Mouse (Mus musculus): ENCODE results near the gene Rgn.

Gene Rgn

DNA sequence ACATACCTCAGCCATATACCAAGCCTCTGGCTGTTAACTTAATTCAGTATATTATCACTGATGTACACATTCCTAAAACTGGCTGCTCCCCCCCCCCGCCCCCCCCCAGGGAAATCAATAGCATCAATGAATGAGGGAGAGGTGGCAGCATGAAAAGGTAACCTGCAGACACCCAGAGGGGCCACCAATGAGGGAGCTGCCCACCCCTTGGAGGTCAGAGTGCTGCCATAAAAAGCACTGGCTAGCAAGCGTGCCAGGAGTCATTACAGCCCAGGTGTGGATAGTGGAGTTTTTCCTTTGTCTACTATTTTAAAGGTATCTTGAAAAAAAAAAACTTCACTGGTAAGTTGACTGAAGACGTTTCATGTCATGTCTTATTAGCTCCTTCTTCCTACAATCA lies at the start of gene Rgn:
Rgn (plus strand) TSS at position 256 of the 400 bp plus-strand sequence.
- no peak for TF ChIP-seq GATA4 (IDR thresholded peaks at IDR 0.05; ENCODE audit: insufficient replicate concordance, low read length)

DNA sequence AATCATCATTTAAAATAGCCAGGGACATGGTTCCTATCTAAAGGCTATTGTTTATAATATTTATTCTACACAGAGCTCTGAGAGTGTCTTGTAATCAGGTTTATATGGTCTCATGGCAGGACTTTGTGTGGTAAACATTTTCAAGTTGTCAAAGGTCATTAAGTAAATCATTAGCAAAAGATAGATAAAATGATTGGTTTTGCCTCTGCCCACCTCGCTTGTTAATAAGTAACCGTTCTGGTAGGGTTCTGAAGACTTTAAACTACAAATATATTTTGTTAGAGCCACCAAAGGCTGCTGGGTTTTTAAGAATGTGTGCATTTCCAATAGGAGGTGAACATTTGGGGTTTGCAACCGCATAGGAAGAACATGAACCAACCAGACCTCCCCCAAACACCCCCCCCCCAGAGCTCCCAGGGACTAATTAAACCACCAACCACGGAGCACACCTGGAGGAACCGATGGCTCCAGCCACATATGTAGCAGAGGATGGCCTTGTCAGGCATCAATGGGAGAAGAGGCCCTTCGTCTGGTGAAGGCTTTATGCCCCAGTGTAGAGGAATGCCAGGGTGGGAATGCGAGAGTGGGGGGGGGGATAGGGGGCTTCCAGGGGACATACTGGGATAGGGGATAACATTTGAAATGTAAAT lies 29.2 kb upstream of the Rgn start:
- no peak for TF ChIP-seq GATA4 (IDR thresholded peaks at IDR 0.05; ENCODE audit: insufficient replicate concordance, low read length)

DNA sequence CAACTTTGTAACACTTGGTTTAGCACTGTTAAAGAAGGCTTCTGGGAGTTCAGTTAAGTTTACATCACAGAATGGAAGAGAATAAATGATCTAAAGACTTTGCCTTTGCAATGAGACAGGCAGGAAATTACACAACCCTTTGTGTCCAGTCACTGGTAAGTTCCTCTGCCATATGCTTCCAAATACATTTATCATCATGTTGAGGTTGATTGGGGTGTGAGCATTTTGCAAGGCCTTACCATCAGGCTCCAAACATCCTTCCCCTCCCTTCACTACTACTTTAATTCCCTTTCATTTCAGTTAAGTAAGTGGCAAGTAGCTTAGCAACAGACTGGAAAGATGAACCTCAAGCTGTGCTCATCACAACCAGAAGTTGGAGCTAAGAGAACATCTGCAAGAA lies 28.0 kb upstream of the Rgn start:
- TF ChIP-seq GATA4 (IDR thresholded peaks at IDR 0.05; ENCODE audit: insufficient replicate concordance, low read length), result no peak

DNA sequence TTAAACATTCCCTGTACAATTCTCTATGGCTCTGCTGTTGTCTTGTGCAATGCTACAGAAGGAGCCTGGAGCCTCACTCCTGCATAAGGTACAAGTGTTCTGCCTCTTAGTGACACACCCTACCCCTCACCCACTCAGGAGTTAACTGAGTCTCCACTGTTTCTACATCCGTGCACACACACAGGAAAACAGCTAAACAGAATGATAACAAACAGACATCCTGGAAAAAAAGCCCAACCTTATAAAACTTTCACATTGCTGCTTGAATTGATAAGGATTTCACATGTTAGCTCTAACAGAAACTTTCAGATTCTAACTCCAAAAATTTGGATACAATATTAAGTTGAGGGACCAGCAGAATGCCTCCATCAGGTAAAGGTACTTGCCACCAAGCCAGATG lies 17.0 kb upstream of the Rgn start:
- no peak for TF ChIP-seq GATA4 (IDR thresholded peaks at IDR 0.05; ENCODE audit: insufficient replicate concordance, low read length)

DNA sequence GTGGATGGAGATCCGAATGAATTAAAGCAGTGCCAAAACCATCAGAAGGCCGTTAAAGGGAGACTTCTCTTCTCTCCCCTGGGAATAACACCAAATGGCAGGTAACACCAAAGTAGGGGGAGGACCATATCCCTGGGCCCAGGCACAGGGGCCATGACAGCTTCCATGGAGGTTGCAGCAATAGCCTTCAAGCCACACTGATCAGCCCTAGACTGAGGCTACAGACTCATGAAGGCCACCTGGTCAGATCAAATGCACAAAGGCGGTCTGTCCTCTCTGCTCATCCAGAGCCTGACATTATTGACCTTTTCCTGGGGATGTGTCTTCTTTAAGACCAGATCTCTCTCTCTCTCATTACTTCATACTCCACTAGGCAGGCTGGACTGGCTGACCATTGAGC lies 5.7 kb upstream of the Rgn start:
- no peak for TF ChIP-seq GATA4 (IDR thresholded peaks at IDR 0.05; ENCODE audit: insufficient replicate concordance, low read length)

DNA sequence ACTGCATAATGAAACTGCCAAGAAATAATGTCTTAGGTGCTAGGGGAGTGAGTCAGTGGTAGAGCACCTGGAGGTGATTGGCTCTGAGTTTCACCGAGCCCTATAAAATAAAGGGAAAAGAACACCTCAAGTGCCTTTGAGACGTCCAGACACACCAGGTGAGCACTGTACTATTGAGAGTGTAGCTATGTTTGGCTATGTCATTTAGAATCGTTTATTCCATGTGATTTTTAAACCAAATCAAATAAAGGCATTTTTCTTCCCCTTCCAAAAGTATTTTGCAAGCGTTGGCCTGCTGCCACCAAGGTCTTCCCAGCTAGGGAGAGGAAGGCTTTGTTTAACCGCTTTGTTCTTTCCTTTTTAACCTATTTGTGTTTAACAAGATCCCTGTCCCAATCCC lies 2.0 kb upstream of the Rgn start:
- TF ChIP-seq GATA4 (IDR thresholded peaks at IDR 0.05; ENCODE audit: insufficient replicate concordance, low read length), result no peak

DNA sequence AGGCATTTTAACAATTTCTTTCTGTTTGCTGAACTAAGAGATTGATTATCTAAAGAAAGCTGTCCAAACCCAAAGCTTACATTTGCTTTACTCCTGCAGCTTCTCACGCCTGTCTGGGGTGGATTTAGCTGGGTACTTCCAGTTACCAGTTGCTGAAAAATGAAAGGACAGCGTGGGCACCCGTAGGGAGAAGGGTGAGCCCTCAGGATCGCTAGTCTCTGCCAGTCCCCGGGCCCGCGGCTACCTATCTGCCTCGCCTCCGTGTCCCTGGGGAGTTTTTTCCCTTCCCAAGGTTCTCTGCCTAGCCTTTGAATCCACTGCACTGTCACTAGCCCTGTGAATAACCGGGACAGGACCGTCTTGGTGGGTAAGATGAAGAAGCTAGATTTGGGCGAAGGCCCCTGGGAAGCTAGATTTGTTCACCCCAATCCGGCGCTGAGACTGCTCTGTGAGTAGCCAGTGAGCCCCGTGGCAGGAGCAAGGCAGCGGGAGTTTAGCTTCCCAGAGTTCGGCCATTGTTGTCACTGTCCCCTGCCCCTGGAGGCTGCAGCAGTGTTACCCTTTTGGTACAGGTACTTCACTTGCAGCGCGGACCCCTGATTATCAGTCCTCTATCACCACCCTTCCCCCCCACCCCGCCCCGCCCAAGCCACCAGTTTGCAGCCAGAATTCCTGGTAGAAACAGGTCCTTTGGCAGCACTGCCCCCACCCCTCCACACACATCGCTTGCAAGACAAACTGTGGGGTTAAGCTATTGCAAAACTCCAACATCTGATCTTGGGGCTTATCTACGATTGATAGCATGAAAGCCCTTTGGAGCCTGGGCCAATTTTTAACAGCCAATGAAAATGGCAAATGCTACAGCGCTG lies 1.3 kb upstream of the Rgn start:
- TF ChIP-seq GATA4 (IDR thresholded peaks at IDR 0.05; ENCODE audit: insufficient replicate concordance, low read length), result peak; percentile 81

DNA sequence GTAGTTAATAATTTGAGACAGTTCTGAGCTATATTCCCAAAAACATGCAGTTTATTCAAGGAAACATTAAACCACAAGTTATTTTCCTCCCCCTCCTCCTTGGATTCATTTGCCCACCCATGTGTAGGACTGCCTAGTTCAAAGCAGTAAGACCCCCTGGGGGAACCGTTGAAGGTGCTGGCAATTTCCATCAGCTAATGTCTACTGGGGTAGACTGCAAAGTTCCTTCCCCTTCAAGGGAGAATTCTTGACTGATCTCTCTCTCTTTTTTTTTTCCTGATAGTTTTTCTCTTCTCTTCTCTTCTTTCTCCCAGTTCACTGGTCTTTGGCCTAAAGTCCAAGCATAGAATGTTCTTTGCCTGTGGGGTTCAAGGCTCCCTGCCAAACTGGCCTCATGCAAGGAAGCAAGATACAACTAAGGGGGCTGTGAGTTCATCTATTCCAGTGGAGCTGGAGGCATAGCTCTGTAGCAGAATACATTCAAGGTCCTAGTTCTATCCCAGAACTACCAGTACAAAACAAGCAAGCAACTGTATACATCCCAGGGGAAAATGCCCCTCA lies 627 bp upstream of the Rgn start:
- TF ChIP-seq GATA4 (IDR thresholded peaks at IDR 0.05; ENCODE audit: insufficient replicate concordance, low read length), result no peak

DNA sequence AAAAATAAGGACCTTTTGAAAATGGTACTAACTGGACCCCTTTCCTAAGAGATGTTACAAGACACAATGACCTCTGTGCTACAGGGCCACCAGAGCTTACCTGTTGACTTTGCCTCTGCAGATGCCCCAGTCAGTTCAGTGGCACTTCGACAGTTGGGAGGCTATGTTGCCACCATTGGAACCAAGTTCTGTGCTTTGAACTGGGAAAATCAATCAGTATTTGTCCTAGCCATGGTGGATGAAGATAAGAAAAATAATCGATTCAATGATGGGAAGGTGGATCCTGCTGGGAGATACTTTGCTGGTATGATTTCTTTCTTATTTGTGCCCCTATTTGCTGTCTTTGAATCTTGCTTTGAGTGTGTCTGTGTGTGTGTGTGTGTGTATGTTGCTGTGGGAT lies 2.6 kb downstream of the Rgn start:
- TF ChIP-seq GATA4 (IDR thresholded peaks at IDR 0.05; ENCODE audit: insufficient replicate concordance, low read length), result peak; percentile 85; the same call in 1 of the 2 replicates

DNA sequence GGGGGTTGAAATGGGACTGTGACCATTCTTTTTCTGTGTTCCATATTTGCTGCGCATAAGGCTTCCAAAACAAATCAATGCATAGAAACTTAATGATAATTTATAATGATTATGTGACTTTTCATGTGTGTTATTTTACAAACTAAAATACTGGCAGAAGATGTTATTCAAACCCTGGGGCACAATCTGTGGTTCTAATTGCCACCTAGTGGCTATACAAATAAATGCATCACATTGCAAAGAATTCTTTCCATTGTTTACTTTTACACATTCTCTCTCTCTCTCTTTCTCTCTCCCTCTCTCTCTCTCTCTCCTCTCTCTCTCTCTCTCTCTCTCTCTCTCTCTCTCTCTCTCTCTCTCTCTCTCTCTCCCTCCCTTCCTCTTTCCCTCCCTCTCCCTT lies 12.3 kb downstream of the Rgn start:
- no peak for TF ChIP-seq GATA4 (IDR thresholded peaks at IDR 0.05; ENCODE audit: insufficient replicate concordance, low read length)

DNA sequence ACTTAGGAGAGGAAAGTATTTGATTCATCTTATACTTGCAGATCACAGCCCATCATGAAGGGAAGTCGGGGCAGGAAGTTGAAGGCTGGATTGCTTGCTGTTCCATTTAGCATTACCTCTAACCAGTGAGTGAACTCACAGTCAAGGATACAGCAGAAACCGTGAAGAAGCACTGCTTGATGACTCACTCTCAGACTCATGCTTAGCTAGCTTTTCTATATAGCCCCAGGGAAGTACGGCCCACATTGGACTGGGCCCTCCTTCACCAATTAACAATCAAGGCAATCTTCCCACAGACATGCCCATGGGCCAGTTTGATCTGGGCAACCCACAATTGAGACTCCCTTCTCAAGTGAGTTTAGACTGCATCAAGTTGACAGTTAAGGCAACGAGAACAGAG lies 14.4 kb downstream of the Rgn start:
- no peak for TF ChIP-seq GATA4 (IDR thresholded peaks at IDR 0.05; ENCODE audit: insufficient replicate concordance, low read length)

DNA sequence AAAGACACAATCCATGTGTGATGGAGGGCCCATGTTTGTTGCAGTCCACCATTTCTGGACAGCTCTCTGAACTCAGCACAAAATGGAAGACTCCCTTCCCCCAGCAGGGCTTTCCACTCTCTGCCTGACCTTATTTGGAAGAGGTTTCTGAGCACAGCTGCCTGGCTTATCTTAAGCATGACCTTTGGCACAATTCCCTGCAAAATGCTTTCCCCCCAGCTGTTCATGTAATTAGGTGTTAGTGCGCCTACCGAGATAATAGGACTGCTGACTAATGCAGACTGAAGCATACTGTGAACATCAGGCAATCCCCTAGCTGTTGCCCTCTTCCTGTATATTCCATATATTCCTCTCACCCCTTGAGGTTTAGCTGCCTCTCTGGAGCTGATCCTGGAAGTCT lies 21.4 kb downstream of the Rgn start:
- TF ChIP-seq GATA4 (IDR thresholded peaks at IDR 0.05; ENCODE audit: insufficient replicate concordance, low read length), result no peak

DNA sequence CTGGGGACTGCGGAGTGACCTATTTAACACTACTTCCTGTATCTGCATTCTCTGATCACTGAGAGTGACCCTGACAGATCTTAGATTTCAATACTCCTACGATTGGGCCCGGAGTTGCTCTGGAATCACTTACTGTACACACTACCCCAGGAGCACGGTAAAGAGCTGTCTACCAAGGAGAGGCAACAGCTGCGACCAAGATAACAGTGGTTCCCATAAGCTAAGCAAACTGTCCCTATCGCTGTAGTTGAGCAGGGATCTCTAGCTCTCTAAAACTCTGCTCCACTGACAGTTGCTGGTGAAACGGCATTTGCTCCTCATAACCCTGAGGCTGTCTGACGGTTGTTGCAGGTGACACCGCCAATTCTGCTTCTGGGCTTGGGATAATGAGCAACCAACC lies 23.1 kb downstream of the Rgn start:
- no peak for TF ChIP-seq GATA4 (IDR thresholded peaks at IDR 0.05; ENCODE audit: insufficient replicate concordance, low read length)

DNA sequence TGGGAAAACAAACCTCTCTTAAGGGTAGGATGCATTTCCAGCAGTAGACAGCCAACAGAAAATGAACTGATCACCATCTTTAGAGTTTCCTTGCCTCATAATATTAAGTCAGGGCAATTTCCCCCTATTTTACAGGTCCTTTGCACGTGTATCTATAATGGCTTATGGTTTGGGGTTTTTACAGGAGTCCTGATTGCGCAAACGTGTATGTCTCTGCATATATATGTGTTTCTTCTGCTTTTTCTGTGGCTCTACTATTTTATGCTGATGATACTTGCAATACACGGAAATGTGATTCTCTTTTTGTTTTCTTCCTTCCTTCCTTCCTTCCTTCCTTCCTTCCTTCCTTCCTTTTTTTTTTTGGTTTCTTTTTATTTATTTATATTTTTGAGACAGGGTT lies 24.3 kb downstream of the Rgn start:
- TF ChIP-seq GATA4 (IDR thresholded peaks at IDR 0.05; ENCODE audit: insufficient replicate concordance, low read length), result no peak

DNA sequence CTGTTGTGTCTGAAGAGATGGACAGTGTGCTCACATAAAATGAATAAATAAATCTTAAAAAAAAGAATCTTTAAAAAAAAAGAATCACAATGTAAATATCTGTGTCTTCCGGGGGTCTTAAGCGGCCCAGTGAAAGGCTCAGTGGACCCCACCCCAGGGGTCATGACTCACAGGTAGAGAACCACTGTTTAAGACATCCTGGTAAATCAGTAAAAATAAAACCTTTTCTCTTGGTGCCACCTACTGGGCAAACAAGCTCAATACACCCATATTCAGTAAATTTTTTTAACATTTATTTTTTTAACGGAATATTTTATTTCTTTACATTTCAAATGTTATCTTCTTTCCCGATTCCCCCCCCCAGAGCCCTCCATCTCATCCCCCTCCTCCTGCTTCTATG lies 38.4 kb downstream of the Rgn start:
- TF ChIP-seq GATA4 (IDR thresholded peaks at IDR 0.05; ENCODE audit: insufficient replicate concordance, low read length), result no peak

DNA sequence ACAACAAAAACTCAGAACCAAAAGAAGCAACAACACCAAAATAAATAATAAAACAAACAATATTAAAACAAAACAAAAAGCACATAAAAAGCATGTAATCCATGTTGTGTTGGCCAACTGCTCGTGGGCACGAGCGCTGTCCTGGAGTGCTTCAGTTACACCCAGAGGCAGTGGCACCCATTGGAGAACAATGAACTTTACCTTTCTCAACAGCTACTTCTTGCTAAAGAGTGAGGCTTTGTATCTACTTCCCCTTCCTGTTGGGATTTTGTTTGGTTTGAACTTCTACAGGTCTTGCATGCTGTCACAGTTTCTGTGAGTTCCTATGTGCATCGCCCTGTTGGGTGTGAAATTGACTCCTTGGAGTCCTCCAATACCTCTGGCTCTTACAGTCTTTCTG lies 58.9 kb downstream of the Rgn start:
- TF ChIP-seq GATA4 (IDR thresholded peaks at IDR 0.05; ENCODE audit: insufficient replicate concordance, low read length), result no peak

All from liver, adult (tissue).